ENCODE assay signal across 8 mouse cellular contexts in genomic region chr16:43980110-43980609, GRCm38 (mm10). TPM values are rescaled to one million over a fixed set of nuclear protein-coding genes. Genes with fewer than 3 reads are reported as not detected.
A peak's percentile ranks its signal among the peaks of the same experiment; 100 is the strongest.
DNase-seq lines count a peak whose midpoint lies in the region; ATAC-seq and TF ChIP-seq lines count a peak whose summit lies in the region.

No protein-coding gene starts in this region.

- peak overlapping the region; percentile 99 for H3K4me2 ChIP-seq in kidney, postnatal 0 days (ENCODE audit: low read length)
- H3K4me2 ChIP-seq in hindbrain, embryonic 11.5 days (replicated peaks; ENCODE audit: low read depth, low read length), result peak overlapping the region; percentile 99
- H3K4me2 ChIP-seq in midbrain, embryonic 13.5 days (replicated peaks), result peak overlapping the region; percentile 100

- H3K4me1 ChIP-seq in kidney, postnatal 0 days (replicated peaks; ENCODE audit: insufficient read depth, low read length), result 0 out of 2 replicates have a peak, but pooled peaks cover 4% of the 10 kb centered on the region
- no peaks in the 10 kb centered on the region; the same call in 1 of the 2 replicates for H3K4me1 ChIP-seq in hindbrain, embryonic 11.5 days (replicated peaks; ENCODE audit: control insufficient read depth, insufficient read depth, low read length)
- H3K4me1 ChIP-seq in midbrain, embryonic 13.5 days (replicated peaks), result peaks cover 6% of the 10 kb centered on the region

- no peaks in the 10 kb centered on the region for H3K27me3 ChIP-seq in kidney, postnatal 0 days (ENCODE audit: insufficient read depth, low read length)
- peaks cover 14% of the 10 kb centered on the region; the same call in 1 of the 2 replicates for H3K27me3 ChIP-seq in hindbrain, embryonic 11.5 days (ENCODE audit: control insufficient read depth, insufficient read depth, low read length)
- H3K27me3 ChIP-seq in midbrain, embryonic 13.5 days, result peaks cover 28% of the 10 kb centered on the region

- no peak for TF ChIP-seq CTCF in kidney, postnatal 0 days (IDR thresholded peaks at IDR 0.05; ENCODE audit: low read depth)

- peak; percentile 9 for DNase-seq in kidney, postnatal 0 days (ENCODE audit: low spot score)
- no peak for DNase-seq in kidney, postnatal 10 days
- peak; percentile 21 for DNase-seq in brain, adult 2 months (ENCODE audit: low read depth, low spot score)
- DNase-seq in hindbrain, embryonic 11.5 days (ENCODE audit: low spot score), result peak; percentile 44
- no peak for DNase-seq in right cerebral cortex, postnatal 14 days
- DNase-seq in adrenal gland, adult 2 months, result no peak
- no peak for DNase-seq in layer of hippocampus, adult 9-11 months

- H3K27ac ChIP-seq in kidney, postnatal 0 days, result no peak overlapping the region
- H3K27ac ChIP-seq in hindbrain, embryonic 11.5 days (ENCODE audit: low read depth, low read length), result no peak overlapping the region
- H3K27ac ChIP-seq in midbrain, embryonic 13.5 days, result no peak overlapping the region

- ATAC-seq in kidney, postnatal 0 days (replicated peaks; ENCODE audit: low FRiP score, low read depth), result no peak
- ATAC-seq in hindbrain, embryonic 11.5 days (ENCODE audit: low FRiP score), result peak; percentile 26; the same call in 1 of the 2 replicates
- ATAC-seq in midbrain, embryonic 13.5 days, result no peak

- H3K9ac ChIP-seq in kidney, postnatal 0 days (ENCODE audit: low read depth, low read length), result peak overlapping the region; percentile 60
- no peak overlapping the region; the same call in 1 of the 2 replicates for H3K9ac ChIP-seq in hindbrain, embryonic 11.5 days (ENCODE audit: low read depth, low read length)
- H3K9ac ChIP-seq in midbrain, embryonic 13.5 days (replicated peaks), result peak overlapping the region; percentile 69

- no peaks in the 10 kb centered on the region for H3K36me3 ChIP-seq in kidney, postnatal 0 days (ENCODE audit: insufficient read depth, low read length)
- no peaks in the 10 kb centered on the region for H3K36me3 ChIP-seq in hindbrain, embryonic 11.5 days (ENCODE audit: control insufficient read depth, insufficient read depth, low read length)
- H3K36me3 ChIP-seq in midbrain, embryonic 13.5 days, result no peaks in the 10 kb centered on the region

- WGBS in kidney, postnatal 0 days, result 29% methylated on average over 9 of the region's 9 CpGs
- WGBS in hindbrain, embryonic 11.5 days, result 31% methylated on average over 9 of the region's 9 CpGs
- WGBS in midbrain, embryonic 13.5 days, result 28% methylated on average over 9 of the region's 9 CpGs

- peak overlapping the region; percentile 77 for H3K4me3 ChIP-seq in kidney, postnatal 0 days (replicated peaks; ENCODE audit: low read depth, low read length)
- H3K4me3 ChIP-seq in hindbrain, embryonic 11.5 days (ENCODE audit: low read depth, low read length), result peak overlapping the region; percentile 67
- H3K4me3 ChIP-seq in midbrain, embryonic 13.5 days (replicated peaks), result peak overlapping the region; percentile 72

- no peaks in the 10 kb centered on the region for H3K9me3 ChIP-seq in kidney, postnatal 0 days (replicated peaks; ENCODE audit: low read length)
- no peaks in the 10 kb centered on the region for H3K9me3 ChIP-seq in hindbrain, embryonic 11.5 days (ENCODE audit: control insufficient read depth, low read length)
- no peaks in the 10 kb centered on the region for H3K9me3 ChIP-seq in midbrain, embryonic 13.5 days

RNA-seq across cellular contexts. Expression of gene Zdhhc23, which starts 0.6 kb away (rescaled TPM):
- 2.0 and 2.3 TPM in 2 replicates for polyA plus RNA-seq in kidney, postnatal 0 days (2015; fragmentation: Nextera tagmentation; extraction: Ambion mirVana)
- polyA plus RNA-seq in hindbrain, embryonic 11.5 days (2014; fragmentation: Nextera tagmentation; extraction: Ambion mirVana), result 0.28 and 1.3 TPM in 2 replicates
- 1.0 and 1.4 TPM in 2 replicates for polyA plus RNA-seq in midbrain, embryonic 13.5 days (2015; fragmentation: Nextera tagmentation; extraction: Ambion mirVana)
- 1 to 10 TPM; 1.1 TPM for total RNA-seq in adrenal gland, adult 2 months (2021)
- polyA plus RNA-seq in adrenal gland, adult 2 months (2012; rRNA removed), result 0.19 and 0.33 TPM in 2 replicates

RNA-seq across cellular contexts. Expression of gene Qtrt2, which starts 53.6 kb away (rescaled TPM):
- polyA plus RNA-seq in kidney, postnatal 0 days (2015; fragmentation: Nextera tagmentation; extraction: Ambion mirVana), result 22.8 and 24.6 TPM in 2 replicates
- 35.9 and 42.2 TPM in 2 replicates for polyA plus RNA-seq in hindbrain, embryonic 11.5 days (2014; fragmentation: Nextera tagmentation; extraction: Ambion mirVana)
- 20.3 and 20.4 TPM in 2 replicates for polyA plus RNA-seq in midbrain, embryonic 13.5 days (2015; fragmentation: Nextera tagmentation; extraction: Ambion mirVana)
- 10 to 100 TPM; 28.0 TPM for total RNA-seq in adrenal gland, adult 2 months (2021)
- polyA plus RNA-seq in adrenal gland, adult 2 months (2012; rRNA removed), result 6.2 and 15.6 TPM in 2 replicates

Comparison
In these comparisons a context has a peak if more than half of its experiments do, and no peak if none do; other contexts are left out.
1. DNase-seq: peak in kidney, postnatal 0 days (single experiment), brain, adult 2 months (single experiment) and hindbrain, embryonic 11.5 days (single experiment); none in kidney, postnatal 10 days (single experiment), right cerebral cortex, postnatal 14 days (single experiment), adrenal gland, adult 2 months (single experiment) and layer of hippocampus, adult 9-11 months (single experiment).
2. Peak in every context shown above with its lines, with median percentiles within 50 percentile points of each other: H3K4me2 ChIP-seq and H3K4me3 ChIP-seq.